ENCODE assay signal across 11 mouse cellular contexts in genomic region chr14:45291608-45292007, GRCm38 (mm10).
"Had no signal": no experiment of that assay in that cellular context is flagged by ENCODE, and none has a peak within 500 bp of the region (broad histone marks: within the 10 kb centered on the region; RNA-seq: fewer than 3 reads in every experiment).

No protein-coding gene starts in this region.

- H3K4me3 ChIP-seq: layer of hippocampus, adult 2 months; liver, embryonic 13.5 days had no signal

- H3K27me3 ChIP-seq: liver, embryonic 13.5 days had no signal

- ATAC-seq: intestine, postnatal 0 days had no signal

- DNase-seq: kidney, adult 2 months; kidney, postnatal 25 days; layer of hippocampus, adult 9-11 months; liver, embryonic 13.5 days; lung, embryonic 14.5 days; lung, postnatal 10 days; midbrain, embryonic 14.5 days; thymus, postnatal 25 days had no signal

- H3K4me2 ChIP-seq: liver, embryonic 13.5 days; lung, embryonic 14.5 days; midbrain, embryonic 11.5 days had no signal
